12 mouse cellular contexts compared by ENCODE assay signal in genomic region chr13:44250474-44251201, GRCm38 (mm10).
"Had no signal": no experiment of that assay in that cellular context is flagged by ENCODE, and none has a peak within 500 bp of the region (broad histone marks: within the 10 kb centered on the region; RNA-seq: fewer than 3 reads in every experiment).

No protein-coding gene starts in this region.

- DNase-seq: kidney, postnatal 25 days; liver; lung, adult 2 months; lung, postnatal 36 days; midbrain, embryonic 14.5 days; right cerebral cortex, postnatal 25 days; thymus, postnatal 36 days had no signal

- H3K27ac ChIP-seq: kidney, embryonic 15.5 days; left cerebral cortex, adult 2 months; limb, embryonic 12.5 days; liver, embryonic 15.5 days had no signal

- H3K9ac ChIP-seq: kidney, embryonic 15.5 days; limb, embryonic 12.5 days; liver, embryonic 15.5 days had no signal

- H3K4me1 ChIP-seq: liver, embryonic 15.5 days had no signal

- ATAC-seq: lung, postnatal 0 days had no signal

- H3K4me2 ChIP-seq: kidney, embryonic 15.5 days; limb, embryonic 12.5 days; liver, embryonic 15.5 days had no signal

- H3K9me3 ChIP-seq: kidney, embryonic 15.5 days; limb, embryonic 12.5 days; liver, embryonic 15.5 days had no signal

- H3K36me3 ChIP-seq: kidney, embryonic 15.5 days; limb, embryonic 12.5 days; liver, embryonic 15.5 days had no signal

- H3K27me3 ChIP-seq: kidney, embryonic 15.5 days; limb, embryonic 12.5 days; liver, embryonic 15.5 days had no signal

- H3K4me3 ChIP-seq: kidney, embryonic 15.5 days; left cerebral cortex, adult 2 months; limb, embryonic 12.5 days; liver, embryonic 15.5 days had no signal
